Mouse (Mus musculus): Measurements from ENCODE around the gene Astl. TPM values are rescaled to one million over a fixed set of nuclear protein-coding genes. Genes with fewer than 3 reads are reported as not detected.
A peak's percentile ranks its signal among the peaks of the same experiment; 100 is the strongest.

Astl gene
- polyA plus RNA-seq, 1 experiment from 2014 or later = not detected

DNA sequence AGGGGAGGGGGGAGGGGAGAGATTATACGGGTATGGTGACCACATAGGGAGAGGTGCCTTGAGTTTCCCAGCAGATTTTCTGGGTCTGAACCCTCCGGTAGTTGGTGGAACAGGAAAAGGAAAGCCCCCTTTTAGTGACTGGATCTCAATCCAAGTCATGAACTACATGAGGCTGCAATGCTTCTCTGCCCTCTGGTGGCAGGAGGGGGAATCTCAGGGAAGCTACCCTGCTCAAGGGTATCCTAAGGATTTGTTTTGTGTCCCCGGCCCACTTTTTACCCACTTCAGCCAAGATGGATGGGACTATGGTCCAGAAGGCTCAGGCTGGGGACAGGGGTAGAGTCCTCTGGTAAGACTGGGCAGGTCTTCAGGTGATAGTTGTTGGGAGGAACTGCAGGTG is 2.7 kb downstream of the Astl start:
- H3K36me3 ChIP-seq (ENCODE audit: control insufficient read depth, insufficient read depth, low read length) = no peaks in the 10 kb centered on the region
- ATAC-seq (ENCODE audit: low FRiP score) = 0 out of 2 replicates have a peak, but pooled peaks have one; percentile 19
- 24% methylated on average over 3 of the region's 3 CpGs for WGBS

DNA sequence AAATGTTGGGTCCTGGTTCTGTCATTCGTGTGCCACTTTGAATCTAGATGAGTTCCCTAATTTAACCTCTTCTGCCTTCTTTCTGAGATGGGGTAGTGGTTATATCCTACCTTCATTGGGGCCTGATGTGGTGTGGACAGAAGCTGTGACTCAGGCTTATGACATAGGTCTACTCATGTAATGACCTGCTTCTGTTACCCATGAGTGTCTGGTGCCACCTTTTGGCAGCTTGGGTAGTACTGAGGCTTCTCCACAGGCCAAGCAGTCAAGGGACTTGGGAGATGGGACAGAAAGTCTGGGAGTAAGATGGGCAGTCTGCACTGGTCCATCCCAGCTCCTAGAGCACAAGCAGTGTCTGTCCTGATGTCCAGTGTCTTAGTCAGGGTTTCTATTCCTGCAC is 7.9 kb downstream of the Astl start:
- H3K9me3 ChIP-seq (ENCODE audit: control insufficient read depth, low read length) = no peaks in the 10 kb centered on the region
- WGBS = 89% methylated on average over 1 of the region's 1 CpGs

More for the DNA sequence above, 2.7 kb downstream of the Astl start:
- Histone ChIP-seq H3K4me2 (replicated peaks; ENCODE audit: low read depth, low read length) (no peak overlapping the region), H3K9ac (ENCODE audit: low read depth, low read length) (no peak overlapping the region), H3K4me3 (ENCODE audit: low read depth, low read length) (no peak overlapping the region), H3K27ac (ENCODE audit: low read depth, low read length) (no peak overlapping the region), H3K9me3 (ENCODE audit: control insufficient read depth, low read length) (no peaks in the 10 kb centered on the region), H3K4me1 (replicated peaks; ENCODE audit: control insufficient read depth, insufficient read depth, low read length) (no peaks in the 10 kb centered on the region), H3K27me3 (ENCODE audit: control insufficient read depth, insufficient read depth, low read length) (peaks cover 14% of the 10 kb centered on the region)
- DNase-seq (ENCODE audit: low spot score) = peak; percentile 77

DNA sequence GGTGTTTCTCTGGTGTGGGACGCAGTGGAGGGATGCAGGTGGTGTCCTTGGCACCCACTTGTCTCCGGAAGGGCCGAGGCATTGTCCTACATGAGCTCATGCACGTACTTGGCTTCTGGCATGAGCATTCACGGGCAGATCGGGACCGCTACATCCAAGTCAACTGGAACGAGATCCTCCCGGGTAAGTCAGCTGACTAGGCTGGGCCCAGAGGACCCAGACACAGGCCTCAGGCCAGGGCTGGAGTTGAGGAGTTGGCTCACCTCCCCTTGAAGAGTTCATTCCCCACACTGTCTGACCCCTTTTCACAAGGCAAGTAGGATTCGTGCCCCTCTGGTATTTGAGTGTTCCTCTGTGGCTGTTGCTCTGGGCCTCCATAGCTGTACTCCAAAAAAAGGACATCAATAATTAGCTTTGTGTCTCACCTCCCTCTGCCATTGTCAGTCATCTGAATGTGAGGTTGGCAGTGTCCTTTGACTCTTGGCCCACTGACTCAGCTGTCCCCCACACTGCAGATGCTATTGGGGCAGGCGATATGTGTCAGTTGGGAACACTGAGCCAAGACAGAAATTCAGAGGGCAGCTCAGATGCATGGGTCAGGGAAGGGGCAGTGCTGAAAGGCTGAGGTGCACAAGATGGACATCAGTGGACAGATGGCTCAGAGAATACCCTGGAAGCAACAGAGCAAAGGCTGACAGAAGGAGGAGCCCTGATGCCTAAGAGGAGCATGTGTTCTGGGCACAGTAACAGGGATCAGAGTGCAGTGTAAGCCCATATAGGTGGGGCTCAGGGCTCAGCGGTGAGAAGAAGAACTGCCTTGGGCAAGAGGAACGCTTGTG is 8.9 kb downstream of the Astl start:
- Histone ChIP-seq H3K4me2 (replicated peaks; ENCODE audit: low read depth, low read length) (no peak overlapping the region), H3K9ac (ENCODE audit: low read depth, low read length) (no peak overlapping the region), H3K36me3 (ENCODE audit: control insufficient read depth, insufficient read depth, low read length) (no peaks in the 10 kb centered on the region), H3K27ac (ENCODE audit: low read depth, low read length) (no peak overlapping the region), H3K9me3 (ENCODE audit: control insufficient read depth, low read length) (no peaks in the 10 kb centered on the region), H3K27me3 (ENCODE audit: control insufficient read depth, insufficient read depth, low read length) (no peaks in the 10 kb centered on the region), H3K4me3 (ENCODE audit: low read depth, low read length) (no peak overlapping the region), H3K4me1 (replicated peaks; ENCODE audit: control insufficient read depth, insufficient read depth, low read length) (no peaks in the 10 kb centered on the region)
- DNase-seq (ENCODE audit: low spot score) (no peak), ATAC-seq (ENCODE audit: low FRiP score) (no peak)
- WGBS = 85% methylated on average over 13 of the region's 13 CpGs

More for the DNA sequence above, 7.9 kb downstream of the Astl start:
- Histone ChIP-seq H3K27ac (ENCODE audit: low read depth, low read length) (no peak overlapping the region), H3K9ac (ENCODE audit: low read depth, low read length) (no peak overlapping the region), H3K4me1 (replicated peaks; ENCODE audit: control insufficient read depth, insufficient read depth, low read length) (no peaks in the 10 kb centered on the region), H3K27me3 (ENCODE audit: control insufficient read depth, insufficient read depth, low read length) (no peaks in the 10 kb centered on the region), H3K4me3 (ENCODE audit: low read depth, low read length) (no peak overlapping the region), H3K36me3 (ENCODE audit: control insufficient read depth, insufficient read depth, low read length) (no peaks in the 10 kb centered on the region), H3K4me2 (replicated peaks; ENCODE audit: low read depth, low read length) (no peak overlapping the region)
- ATAC-seq (ENCODE audit: low FRiP score) = no peak
- no peak for DNase-seq (ENCODE audit: low spot score)

DNA sequence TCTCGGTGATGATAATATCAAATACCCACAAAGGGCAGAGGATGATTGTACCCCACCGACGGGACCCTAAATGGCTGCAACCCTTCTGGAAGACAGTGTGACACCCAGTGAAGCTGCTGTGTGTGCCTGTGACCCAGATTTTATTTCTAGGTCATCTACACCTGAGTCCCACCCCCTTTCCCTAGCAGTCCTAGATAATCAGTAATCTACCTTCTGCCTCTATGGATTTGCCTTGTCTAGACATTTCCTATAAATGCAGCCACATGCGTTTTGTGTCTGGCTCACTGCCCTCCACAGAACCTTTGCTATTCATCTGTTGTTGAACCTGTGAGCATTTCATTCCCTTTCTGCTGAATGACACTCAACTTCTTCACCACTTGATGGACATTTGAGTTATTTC is 15.4 kb downstream of the Astl start:
- Histone ChIP-seq H3K27ac (ENCODE audit: low read depth, low read length) (no peak overlapping the region), H3K4me2 (replicated peaks; ENCODE audit: low read depth, low read length) (no peak overlapping the region), H3K36me3 (ENCODE audit: control insufficient read depth, insufficient read depth, low read length) (no peaks in the 10 kb centered on the region), H3K4me1 (replicated peaks; ENCODE audit: control insufficient read depth, insufficient read depth, low read length) (no peaks in the 10 kb centered on the region), H3K9ac (ENCODE audit: low read depth, low read length) (no peak overlapping the region), H3K9me3 (ENCODE audit: control insufficient read depth, low read length) (no peaks in the 10 kb centered on the region), H3K4me3 (ENCODE audit: low read depth, low read length) (no peak overlapping the region), H3K27me3 (ENCODE audit: control insufficient read depth, insufficient read depth, low read length) (no peaks in the 10 kb centered on the region)
- DNase-seq (ENCODE audit: low spot score) = no peak
- ATAC-seq (ENCODE audit: low FRiP score) = no peak
- 91% methylated on average over 4 of the region's 4 CpGs for WGBS

DNA sequence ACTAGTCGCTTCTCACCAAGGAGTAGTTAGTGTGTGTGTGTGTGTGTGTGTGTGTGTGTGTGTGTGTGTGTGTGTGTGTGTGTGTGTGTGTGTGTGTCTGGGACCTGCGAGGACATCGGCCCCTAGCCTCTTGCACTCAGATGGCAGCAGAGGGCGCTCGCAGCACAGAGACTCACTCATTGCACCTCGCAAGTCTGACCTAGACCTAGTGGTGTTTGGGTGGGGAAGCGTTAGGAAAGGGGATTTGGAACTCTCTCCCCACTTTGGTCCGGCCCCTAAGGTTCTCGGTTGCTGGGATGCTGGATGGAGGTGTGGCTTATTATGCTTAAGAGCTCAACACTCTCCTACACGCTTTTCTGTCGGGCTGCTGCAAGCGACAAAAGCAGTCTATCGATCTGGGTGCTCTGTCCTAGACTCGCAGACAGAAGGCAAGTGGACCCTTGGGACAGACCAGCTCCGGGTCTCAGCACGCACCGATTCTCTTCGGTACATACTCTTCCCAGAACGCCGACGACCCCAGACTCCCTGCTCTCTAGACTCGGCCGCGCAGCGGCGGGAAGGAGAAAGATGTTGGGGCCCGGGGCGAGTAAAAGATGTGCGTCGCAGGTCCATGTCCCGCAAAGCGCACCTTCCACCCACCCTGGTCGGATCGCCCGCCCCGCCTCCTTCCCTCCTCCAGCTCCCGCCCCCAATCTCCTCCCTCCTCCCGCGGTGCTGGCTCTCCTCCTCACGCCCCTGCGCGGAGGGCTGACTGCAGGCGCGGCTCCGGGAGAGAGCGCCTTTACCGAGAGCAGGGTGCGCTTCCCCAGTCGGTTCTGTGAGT is 24.2 kb downstream of the Astl start, which contains the start of gene Adra2b:
Gene Adra2b, plus strand, starts transcription at position 750 of the 823 bp plus-strand sequence.
- Histone ChIP-seq H3K9ac (ENCODE audit: low read depth, low read length) (peak within 1 kb of the TSS; percentile 38), H3K4me3 (ENCODE audit: low read depth, low read length) (peak within 1 kb of the TSS; percentile 40), H3K27ac (ENCODE audit: low read depth, low read length) (no peak within 1 kb of the TSS), H3K9me3 (ENCODE audit: control insufficient read depth, low read length) (no peaks in the 10 kb centered on the region), H3K36me3 (ENCODE audit: control insufficient read depth, insufficient read depth, low read length) (no peaks in the 10 kb centered on the region), H3K4me1 (replicated peaks; ENCODE audit: control insufficient read depth, insufficient read depth, low read length) (peaks cover 8% of the 10 kb centered on the region), H3K4me2 (replicated peaks; ENCODE audit: low read depth, low read length) (peak within 1 kb of the TSS; percentile 63), H3K27me3 (ENCODE audit: control insufficient read depth, insufficient read depth, low read length) (peaks cover 49% of the 10 kb centered on the region)
- under 1% methylated on average over 44 of the region's 49 CpGs for WGBS
- ATAC-seq (ENCODE audit: low FRiP score) (peak; percentile 68), DNase-seq (ENCODE audit: low spot score) (peak; percentile 89)

DNA sequence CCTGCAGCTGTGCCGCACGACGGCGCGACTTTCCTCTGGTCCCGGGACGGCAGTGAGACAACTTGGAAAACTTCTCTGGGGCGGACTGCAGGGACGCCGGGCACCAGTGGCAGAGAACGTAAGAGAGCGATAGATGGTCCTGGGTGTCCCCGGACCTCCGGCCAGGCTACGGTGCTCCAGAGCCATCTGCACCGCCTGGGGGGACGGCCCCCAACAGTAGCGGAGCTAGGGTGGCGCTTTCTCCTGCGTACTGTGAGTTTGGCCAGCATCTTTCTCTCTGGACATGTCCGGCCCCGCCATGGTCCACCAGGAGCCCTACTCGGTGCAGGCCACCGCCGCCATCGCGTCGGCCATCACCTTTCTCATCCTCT is 24.8 kb downstream of the Astl start:
- Histone ChIP-seq H3K27me3 (ENCODE audit: control insufficient read depth, insufficient read depth, low read length) (peaks cover 49% of the 10 kb centered on the region), H3K36me3 (ENCODE audit: control insufficient read depth, insufficient read depth, low read length) (no peaks in the 10 kb centered on the region), H3K27ac (ENCODE audit: low read depth, low read length) (no peak overlapping the region), H3K4me1 (replicated peaks; ENCODE audit: control insufficient read depth, insufficient read depth, low read length) (peaks cover 8% of the 10 kb centered on the region), H3K4me2 (replicated peaks; ENCODE audit: low read depth, low read length) (peak overlapping the region; percentile 63), H3K4me3 (ENCODE audit: low read depth, low read length) (peak overlapping the region; percentile 40), H3K9me3 (ENCODE audit: control insufficient read depth, low read length) (no peaks in the 10 kb centered on the region), H3K9ac (ENCODE audit: low read depth, low read length) (peak overlapping the region; percentile 38)
- ATAC-seq (ENCODE audit: low FRiP score) = peak; percentile 20
- WGBS = under 1% methylated on average over 28 of the region's 28 CpGs
- no peak for DNase-seq (ENCODE audit: low spot score)

DNA sequence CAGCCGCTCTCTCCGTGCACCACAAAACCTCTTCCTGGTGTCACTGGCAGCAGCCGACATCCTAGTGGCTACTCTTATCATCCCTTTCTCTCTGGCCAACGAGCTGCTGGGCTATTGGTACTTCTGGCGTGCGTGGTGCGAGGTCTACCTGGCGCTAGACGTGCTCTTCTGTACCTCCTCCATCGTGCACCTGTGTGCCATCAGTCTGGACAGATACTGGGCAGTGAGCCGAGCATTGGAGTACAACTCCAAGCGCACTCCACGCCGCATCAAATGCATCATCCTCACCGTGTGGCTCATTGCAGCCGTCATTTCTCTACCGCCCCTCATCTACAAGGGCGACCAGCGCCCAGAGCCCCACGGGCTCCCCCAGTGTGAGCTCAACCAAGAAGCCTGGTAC is 25.3 kb downstream of the Astl start:
- Histone ChIP-seq H3K4me3 (ENCODE audit: low read depth, low read length) (peak overlapping the region; percentile 40; the same call in 1 of the 2 replicates), H3K27ac (ENCODE audit: low read depth, low read length) (no peak overlapping the region), H3K27me3 (ENCODE audit: control insufficient read depth, insufficient read depth, low read length) (peaks cover 49% of the 10 kb centered on the region), H3K9ac (ENCODE audit: low read depth, low read length) (no peak overlapping the region), H3K4me2 (replicated peaks; ENCODE audit: low read depth, low read length) (peak overlapping the region; percentile 63), H3K36me3 (ENCODE audit: control insufficient read depth, insufficient read depth, low read length) (no peaks in the 10 kb centered on the region), H3K9me3 (ENCODE audit: control insufficient read depth, low read length) (no peaks in the 10 kb centered on the region), H3K4me1 (replicated peaks; ENCODE audit: control insufficient read depth, insufficient read depth, low read length) (peaks cover 8% of the 10 kb centered on the region)
- no peak for ATAC-seq (ENCODE audit: low FRiP score)
- 7% methylated on average over 20 of the region's 20 CpGs for WGBS
- DNase-seq (ENCODE audit: low spot score) = no peak

DNA sequence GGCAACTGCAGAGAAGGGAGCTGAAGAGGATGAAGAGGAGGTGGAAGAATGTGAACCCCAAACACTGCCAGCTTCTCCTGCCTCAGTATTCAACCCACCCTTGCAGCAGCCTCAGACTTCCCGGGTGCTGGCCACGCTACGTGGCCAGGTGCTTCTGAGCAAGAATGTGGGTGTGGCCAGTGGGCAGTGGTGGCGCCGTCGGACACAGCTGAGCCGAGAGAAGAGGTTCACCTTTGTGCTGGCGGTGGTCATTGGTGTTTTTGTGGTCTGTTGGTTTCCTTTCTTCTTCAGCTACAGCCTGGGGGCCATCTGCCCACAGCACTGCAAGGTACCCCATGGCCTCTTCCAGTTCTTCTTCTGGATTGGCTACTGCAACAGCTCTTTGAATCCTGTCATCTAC is 26.0 kb downstream of the Astl start:
- no peak overlapping the region for H3K27ac ChIP-seq (ENCODE audit: low read depth, low read length)
- no peaks in the 10 kb centered on the region for H3K36me3 ChIP-seq (ENCODE audit: control insufficient read depth, insufficient read depth, low read length)
- peaks cover 49% of the 10 kb centered on the region for H3K27me3 ChIP-seq (ENCODE audit: control insufficient read depth, insufficient read depth, low read length)
- 18% methylated on average over 8 of the region's 8 CpGs for WGBS
- H3K4me1 ChIP-seq (replicated peaks; ENCODE audit: control insufficient read depth, insufficient read depth, low read length) = peaks cover 8% of the 10 kb centered on the region
- H3K4me3 ChIP-seq (ENCODE audit: low read depth, low read length) = no peak overlapping the region
- no peak overlapping the region for H3K9ac ChIP-seq (ENCODE audit: low read depth, low read length)
- no peak for ATAC-seq (ENCODE audit: low FRiP score)
- DNase-seq (ENCODE audit: low spot score) = no peak
- H3K9me3 ChIP-seq (ENCODE audit: control insufficient read depth, low read length) = no peaks in the 10 kb centered on the region
- no peak overlapping the region for H3K4me2 ChIP-seq (replicated peaks; ENCODE audit: low read depth, low read length)
